Mouse (Mus musculus) midbrain, embryonic 16.5 days (tissue): ENCODE data around the gene Pcmt1. TPM values are rescaled to one million over a fixed set of nuclear protein-coding genes. Genes with fewer than 3 reads are reported as not detected.

Experiments used
- ATAC-seq: fragments of 200-750 bp; cut with Nextera tagmentation; 2 replicates; pipeline ENCODE4 v1.8.0; 2017; ENCODE audit warnings: moderate TSS enrichment
- H3K27ac ChIP-seq: fragments of 300-500 bp; sonication (generic); 2 replicates; pipeline ENCODE4 v1.5.1; 2014; ENCODE audit warnings: mild to moderate bottlenecking, low read length, mixed read lengths
- H3K27me3 ChIP-seq: fragments of 300-500 bp; sonication (generic); 2 replicates; pipeline ENCODE4 v1.6.1; 2014; ENCODE audit warnings: low read depth, low read length, mixed read lengths; ENCODE audit not compliant: control insufficient read depth, insufficient read depth
- H3K36me3 ChIP-seq: fragments of 300-500 bp; sonication (generic); 2 replicates; pipeline ENCODE4 v1.6.1; 2014; ENCODE audit warnings: mild to moderate bottlenecking, low read length, moderate library complexity, mixed read lengths; ENCODE audit not compliant: control insufficient read depth, insufficient read depth
- H3K4me1 ChIP-seq: fragments of 300-500 bp; sonication (generic); 2 replicates; pipeline ENCODE4 v1.6.1; 2014; ENCODE audit warnings: mild to moderate bottlenecking, low read length, mixed read lengths; ENCODE audit not compliant: control insufficient read depth, insufficient read depth
- H3K4me2 ChIP-seq: fragments of 300-500 bp; sonication (generic); 2 replicates; pipeline ENCODE4 v1.6.1; 2014; ENCODE audit warnings: mild to moderate bottlenecking, low read length, mixed read lengths
- H3K4me3 ChIP-seq: fragments of 300-500 bp; sonication (generic); 2 replicates; pipeline ENCODE4 v1.5.1; 2014; ENCODE audit warnings: low read depth, mild to moderate bottlenecking, low read length, moderate library complexity, mixed read lengths
- H3K9ac ChIP-seq: fragments of 300-500 bp; sonication (generic); 2 replicates; pipeline ENCODE4 v1.6.1; 2014; ENCODE audit warnings: low read depth, low read length, mixed read lengths
- H3K9me3 ChIP-seq: fragments of 300-500 bp; sonication (generic); replicated peaks from 2 replicates; pipeline ENCODE4 v1.6.1; 2014; ENCODE audit warnings: mild to moderate bottlenecking, low read length, mixed read lengths; ENCODE audit not compliant: control insufficient read depth, poor library complexity, severe bottlenecking
- WGBS: fragments of 180-500 bp; shearing (Covaris S2); extraction: QIAGEN DNeasy Blood & Tissue Kit; methylation state at CpG from one replicate; pipeline ENCODE4 v1.1.7; 2014; 5-methylcytosine and 5-hydroxymethylcytosine counted together
- polyA plus RNA-seq: library from polyadenylated mRNA; unstranded; fragments of >200 nt; fragmentation: Nextera tagmentation; extraction: Ambion mirVana; gene quantifications from 2 replicates; pipeline ENCODE4 v1.2.1, GENCODE M21; 2015

The Pcmt1 gene
- polyA plus RNA-seq, 1 experiment from 2014 or later, result 177 TPM

- no peak overlapping the region for H3K9ac ChIP-seq
- H3K4me3 ChIP-seq, result no peak overlapping the region
- H3K27ac ChIP-seq, result no peak overlapping the region
- H3K36me3 ChIP-seq, result peaks cover 35% of the 10 kb centered on the region
- no peaks in the 10 kb centered on the region for H3K4me1 ChIP-seq
- ATAC-seq, result no peak
- no peaks in the 10 kb centered on the region for H3K27me3 ChIP-seq
- H3K9me3 ChIP-seq, result no peaks in the 10 kb centered on the region
- H3K4me2 ChIP-seq, result no peak overlapping the region
Measured at GRCm38 (mm10) chr10:7695286-7695685, 14.3 kb upstream of the Pcmt1 start.

- no peaks in the 10 kb centered on the region for H3K36me3 ChIP-seq
- ATAC-seq, result no peak
- H3K9me3 ChIP-seq, result no peaks in the 10 kb centered on the region
- 92% methylated on average over 6 of the region's 6 CpGs for WGBS
- no peak overlapping the region for H3K9ac ChIP-seq
- H3K4me3 ChIP-seq, result no peak overlapping the region
- H3K27ac ChIP-seq, result no peak overlapping the region
- peaks cover 22% of the 10 kb centered on the region for H3K4me1 ChIP-seq
- no peaks in the 10 kb centered on the region for H3K27me3 ChIP-seq
- H3K4me2 ChIP-seq, result no peak overlapping the region
Measured at GRCm38 (mm10) chr10:7686902-7687301, 6.0 kb upstream of the Pcmt1 start.

GRCm38 (mm10) chr10:7682249-7682648 is 1.3 kb upstream of the Pcmt1 start:
- Histone ChIP-seq H3K4me3 (peak overlapping the region; percentile 99), H3K36me3 (0 out of 2 replicates have a peak, but pooled peaks cover 4% of the 10 kb centered on the region), H3K9ac (peak overlapping the region; percentile 99; the same call in 1 of the 2 replicates), H3K9me3 (no peaks in the 10 kb centered on the region), H3K4me2 (peak overlapping the region; percentile 90), H3K27ac (no peak overlapping the region), H3K27me3 (no peaks in the 10 kb centered on the region), H3K4me1 (peaks cover 43% of the 10 kb centered on the region)
- 61% methylated on average over 3 of the region's 3 CpGs for WGBS
- no peak for ATAC-seq

DNA sequence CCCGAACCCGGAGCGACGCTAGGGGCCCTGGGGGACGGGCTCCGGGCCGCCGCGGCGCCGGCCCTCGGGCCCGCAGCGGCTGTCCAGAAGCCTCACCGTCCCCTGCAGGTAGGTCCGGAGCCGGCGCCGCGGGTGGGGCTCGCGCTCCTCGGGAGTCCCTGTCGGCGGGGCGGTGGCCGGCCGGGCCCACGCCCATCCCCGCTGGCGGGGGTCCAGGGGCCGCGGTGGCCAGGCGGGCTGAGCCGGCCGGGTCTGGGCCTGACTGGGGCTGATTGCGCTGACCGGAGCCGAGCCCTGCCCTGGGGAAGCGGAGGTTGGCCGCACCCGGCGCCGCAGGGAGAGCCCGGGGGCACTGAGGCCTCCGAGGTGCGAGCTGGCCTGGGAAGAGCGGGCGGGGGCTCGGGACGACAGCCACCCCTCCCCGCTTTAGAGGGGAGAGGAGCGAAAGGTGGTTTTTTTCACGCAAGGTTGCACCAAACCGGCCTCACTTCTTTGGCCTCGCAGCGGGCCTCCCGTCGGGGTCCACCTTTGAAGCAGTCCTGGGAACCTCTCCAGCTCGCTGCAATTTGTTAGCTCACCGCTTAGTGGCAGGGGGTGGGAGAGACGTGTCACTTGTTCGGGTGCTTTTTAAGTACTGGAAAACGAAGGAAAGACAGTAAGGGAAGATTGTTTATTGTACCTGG is 548 bp upstream of the Pcmt1 start:
- peak overlapping the region; percentile 90 for H3K4me2 ChIP-seq
- H3K4me3 ChIP-seq, result peak overlapping the region; percentile 99
- ATAC-seq, result peak; percentile 83
- H3K36me3 ChIP-seq, result 0 out of 2 replicates have a peak, but pooled peaks cover 8% of the 10 kb centered on the region
- H3K27me3 ChIP-seq, result no peaks in the 10 kb centered on the region
- peak overlapping the region; percentile 97 for H3K27ac ChIP-seq
- H3K9ac ChIP-seq, result peak overlapping the region; percentile 99
- H3K9me3 ChIP-seq, result no peaks in the 10 kb centered on the region
- WGBS, result under 1% methylated on average over 54 of the region's 64 CpGs
- H3K4me1 ChIP-seq, result peaks cover 43% of the 10 kb centered on the region

GRCm38 (mm10) chr10:7673673-7674072 is 7.3 kb downstream of the Pcmt1 start:
- Histone ChIP-seq H3K9me3 (no peaks in the 10 kb centered on the region), H3K27ac (no peak overlapping the region), H3K4me1 (peaks cover 5% of the 10 kb centered on the region), H3K4me2 (no peak overlapping the region), H3K4me3 (no peak overlapping the region), H3K27me3 (no peaks in the 10 kb centered on the region), H3K36me3 (peaks cover 15% of the 10 kb centered on the region; the same call in 1 of the 2 replicates), H3K9ac (no peak overlapping the region)
- peak; percentile 52; the same call in 1 of the 2 replicates for ATAC-seq
- 72% methylated on average over 1 of the region's 1 CpGs for WGBS

- Histone ChIP-seq H3K4me2 (peak within 1 kb of the TSS; percentile 90), H3K27me3 (no peaks in the 10 kb centered on the region), H3K36me3 (no peaks in the 10 kb centered on the region), H3K27ac (peak within 1 kb of the TSS; percentile 75), H3K9me3 (no peaks in the 10 kb centered on the region), H3K4me1 (peaks cover 14% of the 10 kb centered on the region), H3K9ac (peak within 1 kb of the TSS; percentile 76), H3K4me3 (peak within 1 kb of the TSS; percentile 85)
- peak; percentile 85 for ATAC-seq
- 0% methylated on average over 24 of the region's 24 CpGs for WGBS
Measured at GRCm38 (mm10) chr10:7667342-7667802, 13.6 kb downstream of the Pcmt1 start, which contains the start of gene Nup43. Gene Nup43, plus strand, starts transcription at chr10:7667503.

DNA sequence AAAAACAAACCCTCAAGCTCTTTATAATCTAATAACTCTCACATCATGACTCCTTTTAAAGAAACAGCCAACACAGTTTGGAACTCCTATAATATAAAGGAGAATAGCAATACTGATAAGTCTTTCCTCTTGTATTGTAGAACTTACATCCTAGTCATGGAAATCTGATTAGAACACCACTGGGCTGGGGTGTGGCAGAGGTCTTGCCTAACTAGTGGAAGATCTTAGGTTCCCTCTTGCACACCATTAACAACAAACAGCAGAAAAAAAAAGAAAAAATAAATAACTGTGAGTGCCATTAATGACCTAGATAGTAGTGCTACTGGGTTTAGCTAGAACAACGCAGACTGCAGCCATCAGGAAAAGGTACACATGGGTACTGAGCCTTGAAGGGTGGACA is 16.0 kb downstream of the Pcmt1 start:
- H3K4me1 ChIP-seq, result peaks cover 24% of the 10 kb centered on the region

GRCm38 (mm10) chr10:7664027-7664526 is 16.9 kb downstream of the Pcmt1 start:
- 76% methylated on average over 6 of the region's 6 CpGs for WGBS
- Histone ChIP-seq H3K27me3 (no peaks in the 10 kb centered on the region), H3K4me1 (peaks cover 24% of the 10 kb centered on the region), H3K4me2 (peak overlapping the region; percentile 96), H3K4me3 (peak overlapping the region; percentile 100), H3K9me3 (no peaks in the 10 kb centered on the region), H3K36me3 (no peaks in the 10 kb centered on the region), H3K27ac (peak overlapping the region; percentile 96), H3K9ac (peak overlapping the region; percentile 94)
- no peak for ATAC-seq

More for the DNA sequence above, 16.0 kb downstream of the Pcmt1 start:
- no peak overlapping the region for H3K4me3 ChIP-seq
- H3K9ac ChIP-seq, result no peak overlapping the region
- no peaks in the 10 kb centered on the region for H3K36me3 ChIP-seq
- H3K27me3 ChIP-seq, result no peaks in the 10 kb centered on the region
- no peak overlapping the region for H3K4me2 ChIP-seq
- no peak for ATAC-seq
- 84% methylated on average over 1 of the region's 1 CpGs for WGBS
- H3K27ac ChIP-seq, result no peak overlapping the region
- H3K9me3 ChIP-seq, result no peaks in the 10 kb centered on the region
